Mouse (Mus musculus) limb, embryonic 14.5 days (tissue): ENCODE measurements around the gene Ykt6. TPM values are rescaled to one million over a fixed set of nuclear protein-coding genes. Genes with fewer than 3 reads are reported as not detected.

Source experiments
- ATAC-seq: fragments of 200-750 bp; cut with Nextera tagmentation; 2 replicates; pipeline ENCODE4 v1.8.0; 2017; ENCODE audit warnings: low read depth, moderate number of reproducible peaks, moderate TSS enrichment; ENCODE audit not compliant: low FRiP score
- DNase-seq: peaks from one replicate; pipeline ENCODE4 v3.0.0-alpha.2; 2015; ENCODE audit warnings: low spot score
- H3K27ac ChIP-seq: fragments of 300-500 bp; sonication (generic); replicated peaks from 2 replicates; pipeline ENCODE4 v1.5.1; 2014; ENCODE audit warnings: low read depth, mild to moderate bottlenecking, low read length, moderate library complexity, mixed read lengths
- H3K27me3 ChIP-seq: fragments of 300-500 bp; sonication (generic); 2 replicates; pipeline ENCODE4 v1.6.1; 2014; ENCODE audit warnings: low read length, mixed read lengths; ENCODE audit not compliant: control insufficient read depth, insufficient read depth
- H3K36me3 ChIP-seq: fragments of 300-500 bp; sonication (generic); 2 replicates; pipeline ENCODE4 v1.6.1; 2014; ENCODE audit warnings: mild to moderate bottlenecking, low read length, moderate library complexity, mixed read lengths; ENCODE audit not compliant: control insufficient read depth, insufficient read depth
- H3K4me1 ChIP-seq: fragments of 300-500 bp; sonication (generic); 2 replicates; pipeline ENCODE4 v1.6.1; 2014; ENCODE audit warnings: antibody characterized with exemption, low read length, mixed read lengths; ENCODE audit not compliant: control insufficient read depth, insufficient read depth
- H3K4me2 ChIP-seq: fragments of 300-500 bp; sonication (generic); replicated peaks from 2 replicates; pipeline ENCODE4 v1.6.1; 2014; ENCODE audit warnings: low read depth, mild to moderate bottlenecking, low read length, moderate library complexity; ENCODE audit not compliant: severe bottlenecking
- H3K4me3 ChIP-seq: fragments of 300-500 bp; sonication (generic); replicated peaks from 2 replicates; pipeline ENCODE4 v1.5.1; 2014; ENCODE audit warnings: low read length
- H3K9ac ChIP-seq: fragments of 300-500 bp; sonication (generic); 2 replicates; pipeline ENCODE4 v1.6.1; 2014; ENCODE audit warnings: mild to moderate bottlenecking, low read depth, low read length, moderate library complexity; ENCODE audit not compliant: severe bottlenecking
- H3K9me3 ChIP-seq: fragments of 300-500 bp; sonication (generic); 2 replicates; pipeline ENCODE4 v1.6.1; 2016; ENCODE audit warnings: low read length; ENCODE audit not compliant: control insufficient read depth
- POLR2A ChIP-seq: fragments of 200-500 bp; IDR thresholded peaks from 2 replicates; pipeline ENCODE4 v1.8.0; 2012; ENCODE audit warnings: inconsistent platforms, mild to moderate bottlenecking, moderate library complexity, borderline replicate concordance; ENCODE audit not compliant: insufficient read depth, insufficient read length; ENCODE audit errors: extremely low read depth
- WGBS: fragments of 180-500 bp; shearing (Covaris S2); extraction: QIAGEN DNeasy Blood & Tissue Kit; methylation state at CpG from one replicate; pipeline ENCODE4 v1.1.7; 2014; 5-methylcytosine and 5-hydroxymethylcytosine counted together
- polyA plus RNA-seq, 2 experiments: library from polyadenylated mRNA; depleted of rRNA in 1 of 2; stranded (reverse) in 1 of 2; unstranded in 1 of 2; fragments of >200 nt; fragmentation: Nextera tagmentation in 1 of 2; extraction: Ambion mirVana in 1 of 2; gene quantifications; 2 replicates each; pipeline versions ENCODE4 v1.2.1 to v1.2.3; 2012 to 2014

Gene Ykt6
- polyA plus RNA-seq, 2 experiments: 33.2 to 79.0 TPM

DNA sequence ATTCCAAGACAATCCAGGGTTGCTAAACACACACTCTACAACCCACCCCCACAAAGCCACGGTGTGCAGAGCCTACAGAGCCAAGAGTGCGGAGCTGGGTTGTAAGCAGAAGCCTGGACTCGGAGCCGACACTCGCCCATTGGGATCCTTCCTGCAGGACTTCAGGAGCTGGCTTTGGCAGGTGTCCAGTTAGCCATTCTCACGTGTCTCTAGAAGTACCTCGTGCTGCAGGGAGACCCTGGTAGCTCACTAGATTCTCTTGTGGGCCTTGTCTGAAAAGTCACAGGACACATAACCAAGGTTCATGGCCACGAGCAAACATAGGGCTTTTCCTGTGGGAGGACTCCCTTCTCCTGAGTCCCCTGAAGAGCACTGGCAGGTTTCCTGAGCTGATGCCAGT lies 42.2 kb upstream of the Ykt6 start:
- no peak for TF ChIP-seq POLR2A
- Histone ChIP-seq H3K4me1 (peaks cover 5% of the 10 kb centered on the region; the same call in 1 of the 2 replicates), H3K9me3 (no peaks in the 10 kb centered on the region), H3K9ac (no peak overlapping the region), H3K27ac (no peak overlapping the region), H3K27me3 (no peaks in the 10 kb centered on the region), H3K36me3 (no peaks in the 10 kb centered on the region), H3K4me3 (no peak overlapping the region), H3K4me2 (no peak overlapping the region)
- DNase-seq: no peak
- WGBS: 54% methylated on average over 8 of the region's 8 CpGs
- no peak for ATAC-seq

DNA sequence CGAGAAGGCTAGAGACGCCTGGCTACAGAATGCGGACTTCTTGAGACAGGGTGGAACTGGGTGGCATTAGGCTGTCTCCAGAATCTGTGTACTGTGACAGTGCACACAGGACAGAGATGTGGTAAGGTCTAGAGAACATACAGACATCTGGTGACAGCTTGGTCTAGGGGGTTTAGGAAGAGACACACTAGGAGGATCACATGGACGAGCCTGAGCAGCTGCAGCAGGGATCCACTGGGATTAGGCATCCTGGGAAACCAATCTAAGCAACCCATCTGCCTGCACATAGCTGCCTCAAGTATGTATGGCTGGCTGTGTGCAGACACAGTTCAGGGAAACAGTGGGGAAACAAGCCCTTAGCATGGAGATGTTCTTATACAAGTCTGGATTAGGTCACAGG lies 41.6 kb upstream of the Ykt6 start:
- no peak overlapping the region for H3K9ac ChIP-seq
- H3K4me3 ChIP-seq: no peak overlapping the region
- ATAC-seq (no peak), DNase-seq (no peak)
- no peak for TF ChIP-seq POLR2A
- no peaks in the 10 kb centered on the region for H3K36me3 ChIP-seq
- peaks cover 5% of the 10 kb centered on the region; the same call in 1 of the 2 replicates for H3K4me1 ChIP-seq
- H3K27ac ChIP-seq: no peak overlapping the region
- H3K9me3 ChIP-seq: no peaks in the 10 kb centered on the region
- no peak overlapping the region for H3K4me2 ChIP-seq
- H3K27me3 ChIP-seq: no peaks in the 10 kb centered on the region
- 79% methylated on average over 4 of the region's 4 CpGs for WGBS

DNA sequence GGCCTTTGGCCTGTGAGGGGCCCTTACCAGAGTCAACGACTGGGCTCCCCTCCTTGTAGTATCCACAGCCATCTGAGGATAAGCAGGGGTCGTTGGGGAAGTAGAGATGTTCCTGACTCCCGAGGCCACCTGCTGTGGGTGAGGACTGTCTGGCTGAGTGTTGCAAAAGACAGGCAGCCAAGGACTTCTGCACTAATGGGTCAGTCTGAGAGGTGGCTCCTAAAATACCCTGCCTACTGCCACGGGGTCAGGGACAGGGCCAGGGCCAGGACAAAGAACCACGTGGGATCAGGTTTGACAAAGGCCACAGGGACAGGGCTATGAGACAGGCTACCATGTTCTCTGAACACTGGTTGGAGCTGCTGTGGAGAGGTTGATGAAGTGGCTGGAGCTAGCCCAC lies 40.6 kb upstream of the Ykt6 start:
- ATAC-seq: no peak

DNA sequence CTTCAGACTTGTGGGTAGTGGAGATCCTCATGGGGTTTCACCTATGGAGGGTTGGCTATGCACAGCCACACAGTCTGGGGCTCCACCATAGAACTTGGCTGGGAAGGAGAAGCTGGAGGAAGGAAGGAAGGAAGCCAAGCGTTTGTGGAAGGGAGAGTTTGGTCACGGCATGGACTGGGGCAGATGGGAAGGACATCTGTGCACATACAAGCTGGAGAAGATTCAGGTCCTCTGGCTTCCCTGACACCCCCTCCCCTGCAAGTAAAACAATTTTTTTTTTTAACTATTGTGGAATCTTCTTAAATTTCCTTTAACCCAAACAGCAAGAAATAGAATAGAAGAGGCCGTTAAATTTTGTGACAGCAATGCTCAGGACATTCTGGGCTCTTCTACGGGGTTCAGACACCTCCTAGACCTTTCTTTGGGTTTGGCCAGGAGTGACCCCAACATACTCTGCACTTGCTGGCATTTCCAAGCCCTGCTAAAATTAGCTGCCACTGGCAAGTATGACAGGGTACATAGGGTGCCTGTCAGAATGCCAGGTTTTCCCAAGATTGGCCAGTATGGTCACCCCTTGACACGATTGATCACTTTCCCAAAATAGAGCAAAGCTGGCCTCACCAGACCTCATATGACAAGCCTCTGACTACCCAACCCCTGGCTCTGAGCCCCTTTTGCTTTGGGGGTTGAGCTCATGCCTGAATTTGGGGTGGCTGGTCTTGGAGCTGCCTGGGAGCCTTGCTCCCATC lies 39.9 kb upstream of the Ykt6 start:
- no peak for DNase-seq
- H3K9me3 ChIP-seq: no peaks in the 10 kb centered on the region
- no peak for ATAC-seq
- TF ChIP-seq POLR2A: no peak
- no peak overlapping the region for H3K27ac ChIP-seq
- no peak overlapping the region for H3K4me3 ChIP-seq
- no peaks in the 10 kb centered on the region for H3K27me3 ChIP-seq
- no peak overlapping the region for H3K9ac ChIP-seq
- no peak overlapping the region for H3K4me2 ChIP-seq
- H3K36me3 ChIP-seq: no peaks in the 10 kb centered on the region
- WGBS: 83% methylated on average over 5 of the region's 5 CpGs
- peaks cover 5% of the 10 kb centered on the region; the same call in 1 of the 2 replicates for H3K4me1 ChIP-seq

More for the DNA sequence above, 40.6 kb upstream of the Ykt6 start:
- Histone ChIP-seq H3K27me3 (no peaks in the 10 kb centered on the region), H3K4me1 (peaks cover 5% of the 10 kb centered on the region; the same call in 1 of the 2 replicates), H3K36me3 (no peaks in the 10 kb centered on the region), H3K9me3 (no peaks in the 10 kb centered on the region), H3K4me2 (no peak overlapping the region), H3K27ac (no peak overlapping the region), H3K9ac (no peak overlapping the region), H3K4me3 (no peak overlapping the region)
- no peak for TF ChIP-seq POLR2A
- WGBS: 61% methylated on average over 5 of the region's 5 CpGs
- DNase-seq: no peak

DNA sequence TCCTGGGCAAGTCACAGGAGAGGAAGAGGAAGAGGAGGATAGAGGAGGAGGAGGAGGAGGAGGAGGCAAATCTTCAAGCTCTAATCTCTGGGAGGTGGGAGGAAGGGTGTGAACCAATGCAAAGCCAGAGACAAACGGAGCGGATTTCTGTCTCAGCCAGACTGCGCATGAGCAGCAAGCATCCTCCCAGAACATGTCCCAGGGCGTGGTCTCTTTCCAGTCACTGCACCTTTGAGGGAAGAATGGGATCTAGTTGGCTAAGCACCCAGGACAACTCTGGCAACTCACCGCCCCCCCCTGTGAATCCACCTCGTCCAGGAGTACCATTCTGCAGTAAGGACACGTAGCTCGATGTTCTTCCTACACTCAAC lies 39.3 kb upstream of the Ykt6 start:
- H3K27me3 ChIP-seq: no peaks in the 10 kb centered on the region
- DNase-seq (no peak), ATAC-seq (no peak)
- H3K9me3 ChIP-seq: no peaks in the 10 kb centered on the region
- H3K36me3 ChIP-seq: no peaks in the 10 kb centered on the region
- peaks cover 5% of the 10 kb centered on the region; the same call in 1 of the 2 replicates for H3K4me1 ChIP-seq
- 69% methylated on average over 8 of the region's 8 CpGs for WGBS
- H3K9ac ChIP-seq: no peak overlapping the region
- TF ChIP-seq POLR2A: no peak
- H3K4me2 ChIP-seq: no peak overlapping the region
- H3K27ac ChIP-seq: no peak overlapping the region
- no peak overlapping the region for H3K4me3 ChIP-seq
